Mouse (Mus musculus) midbrain, embryonic 16.5 days (tissue): ENCODE results near the gene Lrrtm4. TPM values are rescaled to one million over a fixed set of nuclear protein-coding genes. Genes with fewer than 3 reads are reported as not detected.

Source experiments
- ATAC-seq: fragments of 200-750 bp; cut with Nextera tagmentation; 2 replicates; pipeline ENCODE4 v1.8.0; 2017; ENCODE audit warnings: moderate TSS enrichment
- H3K27ac ChIP-seq: fragments of 300-500 bp; sonication (generic); 2 replicates; pipeline ENCODE4 v1.5.1; 2014; ENCODE audit warnings: mild to moderate bottlenecking, low read length, mixed read lengths
- H3K27me3 ChIP-seq: fragments of 300-500 bp; sonication (generic); 2 replicates; pipeline ENCODE4 v1.6.1; 2014; ENCODE audit warnings: low read depth, low read length, mixed read lengths; ENCODE audit not compliant: control insufficient read depth, insufficient read depth
- H3K36me3 ChIP-seq: fragments of 300-500 bp; sonication (generic); 2 replicates; pipeline ENCODE4 v1.6.1; 2014; ENCODE audit warnings: mild to moderate bottlenecking, low read length, moderate library complexity, mixed read lengths; ENCODE audit not compliant: control insufficient read depth, insufficient read depth
- H3K4me1 ChIP-seq: fragments of 300-500 bp; sonication (generic); 2 replicates; pipeline ENCODE4 v1.6.1; 2014; ENCODE audit warnings: mild to moderate bottlenecking, low read length, mixed read lengths; ENCODE audit not compliant: control insufficient read depth, insufficient read depth
- H3K4me2 ChIP-seq: fragments of 300-500 bp; sonication (generic); 2 replicates; pipeline ENCODE4 v1.6.1; 2014; ENCODE audit warnings: mild to moderate bottlenecking, low read length, mixed read lengths
- H3K4me3 ChIP-seq: fragments of 300-500 bp; sonication (generic); 2 replicates; pipeline ENCODE4 v1.5.1; 2014; ENCODE audit warnings: low read depth, mild to moderate bottlenecking, low read length, moderate library complexity, mixed read lengths
- H3K9ac ChIP-seq: fragments of 300-500 bp; sonication (generic); 2 replicates; pipeline ENCODE4 v1.6.1; 2014; ENCODE audit warnings: low read depth, low read length, mixed read lengths
- H3K9me3 ChIP-seq: fragments of 300-500 bp; sonication (generic); replicated peaks from 2 replicates; pipeline ENCODE4 v1.6.1; 2014; ENCODE audit warnings: mild to moderate bottlenecking, low read length, mixed read lengths; ENCODE audit not compliant: control insufficient read depth, poor library complexity, severe bottlenecking
- WGBS: fragments of 180-500 bp; shearing (Covaris S2); extraction: QIAGEN DNeasy Blood & Tissue Kit; methylation state at CpG from one replicate; pipeline ENCODE4 v1.1.7; 2014; 5-methylcytosine and 5-hydroxymethylcytosine counted together
- polyA plus RNA-seq: library from polyadenylated mRNA; unstranded; fragments of >200 nt; fragmentation: Nextera tagmentation; extraction: Ambion mirVana; gene quantifications from 2 replicates; pipeline ENCODE4 v1.2.1, GENCODE M21; 2015

Gene Lrrtm4
- polyA plus RNA-seq, 1 experiment from 2014 or later, result 21.9 TPM

DNA sequence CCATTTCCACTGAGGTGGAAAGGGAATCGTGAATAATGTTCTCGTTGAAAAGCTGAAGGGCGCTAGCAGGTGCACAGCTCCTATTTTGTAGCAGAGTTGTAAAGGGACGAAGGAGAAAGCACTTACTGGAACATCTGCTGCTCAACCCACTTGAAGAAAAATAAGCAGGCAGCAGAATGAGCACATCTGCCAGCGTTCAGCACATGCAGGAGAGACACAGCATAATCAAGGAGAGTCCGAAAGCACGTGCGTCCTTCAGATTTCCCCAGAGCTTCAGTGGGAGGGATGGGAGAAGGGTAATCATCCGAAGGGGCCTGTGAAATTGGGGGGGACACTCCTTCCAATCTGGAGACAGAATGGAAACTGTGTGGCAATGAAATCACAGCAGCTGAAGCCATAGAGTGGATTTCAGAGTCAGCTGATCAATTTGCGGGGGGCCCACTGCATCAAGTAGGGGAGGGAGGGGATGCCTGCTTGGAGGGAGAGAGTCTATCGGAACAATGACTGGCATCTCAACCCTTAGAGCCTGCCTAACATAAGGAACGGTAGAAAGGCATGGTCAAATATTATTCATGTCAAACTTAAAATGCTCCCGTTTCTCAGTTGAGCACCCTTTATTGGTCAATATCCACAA is 838.4 kb downstream of the Lrrtm4 start:
- Histone ChIP-seq H3K27me3 (no peaks in the 10 kb centered on the region), H3K9ac (0 out of 2 replicates have a peak overlapping the region, but pooled peaks have one; percentile 46), H3K9me3 (no peaks in the 10 kb centered on the region), H3K27ac (0 out of 2 replicates have a peak overlapping the region, but pooled peaks have one; percentile 2), H3K4me2 (peak overlapping the region; percentile 42), H3K4me3 (no peak overlapping the region; the same call in 1 of the 2 replicates), H3K4me1 (no peaks in the 10 kb centered on the region), H3K36me3 (no peaks in the 10 kb centered on the region)
- whole genome bisulfite sequencing, result 52% methylated on average over 13 of the region's 13 CpGs
- ATAC-seq, result 0 out of 2 replicates have a peak, but pooled peaks have one; percentile 32

Other genes starting within 250 kb of the Lrrtm4 start
- gene Gm20594, start 201.0 kb upstream of the Lrrtm4 start, polyA plus RNA-seq, result not detected in 2 replicates